Mouse (Mus musculus) spleen, postnatal 0 days (tissue): Measurements from ENCODE around the gene Fa2h. TPM values are rescaled to one million over a fixed set of nuclear protein-coding genes. Genes with fewer than 3 reads are reported as not detected.

Source experiments
- polyA plus RNA-seq: library from polyadenylated mRNA; unstranded; fragments of >200 nt; fragmentation: Nextera tagmentation; extraction: Ambion mirVana; gene quantifications from 2 replicates; pipeline ENCODE4 v1.2.1, GENCODE M21; 2015

Fa2h gene
- polyA plus RNA-seq: 0.10 and 0.13 TPM in 2 replicates

DNA sequence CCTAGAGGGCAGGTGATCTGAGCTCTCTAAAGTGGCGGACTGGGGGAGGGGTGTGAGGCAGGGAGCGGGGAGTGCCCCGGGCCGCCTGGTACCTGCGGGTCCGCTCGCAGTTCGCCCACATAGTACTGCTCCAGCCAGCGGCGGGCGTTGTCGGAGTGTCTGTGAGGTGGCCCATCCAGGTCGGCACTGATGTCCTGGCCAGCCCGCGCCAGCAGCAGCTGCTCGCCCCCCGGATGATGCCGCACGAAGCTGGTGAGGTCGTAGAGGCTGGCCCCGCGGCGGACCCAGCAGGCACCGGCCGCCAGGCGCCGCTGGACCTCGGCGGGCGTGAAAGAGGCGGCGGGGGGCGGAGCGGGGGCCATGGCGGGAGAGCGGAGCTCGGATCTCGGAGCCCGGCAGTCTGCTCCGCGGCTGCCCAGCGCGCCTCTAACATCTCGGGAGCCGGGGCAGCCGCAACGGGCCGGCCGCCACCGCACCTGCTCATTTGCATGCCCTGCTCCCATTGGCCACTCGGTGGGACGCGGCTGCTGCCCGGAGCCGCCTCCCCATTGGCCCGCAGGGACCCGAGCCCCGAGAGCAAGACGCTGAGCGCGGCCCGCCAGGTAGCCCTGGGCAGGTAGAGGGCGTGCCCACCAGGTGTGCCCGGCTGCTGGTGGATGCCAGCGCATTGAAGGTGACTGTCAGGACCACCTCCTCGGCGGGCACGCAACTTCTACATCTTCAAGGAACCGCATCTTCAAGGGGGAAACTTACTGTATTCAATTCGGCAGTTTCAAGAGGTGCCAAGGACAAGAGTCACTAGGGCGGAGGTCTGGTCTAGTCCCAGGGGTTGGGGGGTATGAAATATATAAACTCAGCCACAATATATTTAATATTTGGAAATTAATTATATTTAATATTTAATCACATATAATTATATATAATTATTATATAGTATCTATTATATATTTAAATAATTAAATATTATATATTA is at the start of gene Fa2h:
Gene Fa2h, minus strand, starts transcription at position 434 of the 973 bp plus-strand sequence.

DNA sequence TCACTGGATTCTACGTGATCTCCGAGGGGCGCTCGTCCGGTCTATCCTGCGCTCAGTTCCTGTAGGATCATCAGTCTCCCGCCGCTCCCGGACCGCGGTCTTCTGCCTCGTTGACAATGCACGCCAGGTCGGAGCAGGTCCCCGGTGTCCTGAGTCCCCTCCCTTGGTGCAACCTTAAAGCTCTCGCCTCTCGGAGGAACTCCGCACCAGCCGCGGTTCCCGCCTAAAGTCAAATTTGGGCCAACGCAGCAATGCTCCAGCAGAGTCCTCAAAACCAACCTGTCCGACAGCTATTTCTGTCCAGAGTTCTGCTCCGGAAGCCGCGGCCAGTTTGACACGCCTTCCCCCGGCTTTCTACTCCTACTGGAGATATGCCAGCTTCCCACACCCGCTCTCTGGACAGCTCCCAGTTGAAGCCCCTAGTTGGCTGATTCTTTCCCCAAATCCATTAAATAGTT is 55.7 kb downstream of the Fa2h start, which contains the start of gene Mlkl:
Gene Mlkl, minus strand, starts transcription at position 288 of the 458 bp plus-strand sequence.

DNA sequence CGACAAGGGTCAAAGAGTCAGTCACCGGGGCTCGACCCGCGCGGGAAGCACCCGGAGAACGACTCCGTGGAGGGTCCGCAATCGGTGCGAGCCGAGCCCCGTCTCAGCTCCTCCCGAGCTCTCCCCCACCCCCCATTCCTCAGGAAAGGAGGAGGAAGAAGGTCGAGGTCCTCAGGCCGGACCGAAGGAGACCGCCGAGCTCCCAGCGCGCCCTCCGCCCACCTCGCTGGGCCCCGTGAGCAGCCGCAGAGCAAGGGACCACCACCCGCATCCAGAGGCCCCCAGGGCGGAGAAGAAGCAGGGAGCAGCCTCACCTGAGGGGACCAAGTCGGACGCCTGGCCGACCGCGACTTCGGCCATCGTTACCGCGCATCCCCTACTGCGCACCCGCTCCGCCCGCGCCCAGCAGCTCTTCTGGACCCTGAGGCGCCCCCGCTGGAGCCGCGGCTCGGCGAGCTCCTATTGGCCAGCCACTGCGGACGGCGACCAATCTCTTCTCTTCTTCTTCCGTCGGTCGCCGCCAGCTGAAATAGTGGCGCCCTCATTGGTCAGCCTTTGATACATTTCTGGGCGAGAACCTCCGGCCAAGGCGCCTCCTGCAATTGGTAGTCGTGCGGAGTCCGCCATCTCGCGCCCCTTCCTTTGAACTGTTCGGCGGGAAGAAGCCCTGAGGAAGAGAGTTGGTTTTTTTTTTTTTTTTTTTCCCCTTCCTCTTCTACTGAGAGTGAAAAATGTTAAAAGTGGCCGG is 93.6 kb downstream of the Fa2h start, which contains the start of gene Rfwd3:
Gene Rfwd3, minus strand, starts transcription at position 402 of the 748 bp plus-strand sequence.

Other genes starting within 250 kb of the Fa2h start
- 19.4 and 21.0 TPM in 2 replicates for gene Glg1, start 134.6 kb downstream of the Fa2h start, polyA plus RNA-seq
- 44.5 and 47.9 TPM in 2 replicates for gene Rfwd3, start 93.6 kb downstream of the Fa2h start, polyA plus RNA-seq
- gene Mlkl, start 55.6 kb downstream of the Fa2h start, polyA plus RNA-seq: 6.9 and 9.3 TPM in 2 replicates
- gene Wdr59, start 128.3 kb upstream of the Fa2h start, polyA plus RNA-seq: 3.1 and 3.2 TPM in 2 replicates
- 14.3 and 16.7 TPM in 2 replicates for gene Znrf1, start 142.3 kb upstream of the Fa2h start, polyA plus RNA-seq
- gene Ldhd, start 236.6 kb upstream of the Fa2h start, polyA plus RNA-seq: 0.17 and 0.25 TPM in 2 replicates
- 6.0 and 8.2 TPM in 2 replicates for gene Zfp1, start 249.6 kb upstream of the Fa2h start, polyA plus RNA-seq